Comparison of ENCODE assay signal across 12 mouse cellular contexts in the genomic region with DNA sequence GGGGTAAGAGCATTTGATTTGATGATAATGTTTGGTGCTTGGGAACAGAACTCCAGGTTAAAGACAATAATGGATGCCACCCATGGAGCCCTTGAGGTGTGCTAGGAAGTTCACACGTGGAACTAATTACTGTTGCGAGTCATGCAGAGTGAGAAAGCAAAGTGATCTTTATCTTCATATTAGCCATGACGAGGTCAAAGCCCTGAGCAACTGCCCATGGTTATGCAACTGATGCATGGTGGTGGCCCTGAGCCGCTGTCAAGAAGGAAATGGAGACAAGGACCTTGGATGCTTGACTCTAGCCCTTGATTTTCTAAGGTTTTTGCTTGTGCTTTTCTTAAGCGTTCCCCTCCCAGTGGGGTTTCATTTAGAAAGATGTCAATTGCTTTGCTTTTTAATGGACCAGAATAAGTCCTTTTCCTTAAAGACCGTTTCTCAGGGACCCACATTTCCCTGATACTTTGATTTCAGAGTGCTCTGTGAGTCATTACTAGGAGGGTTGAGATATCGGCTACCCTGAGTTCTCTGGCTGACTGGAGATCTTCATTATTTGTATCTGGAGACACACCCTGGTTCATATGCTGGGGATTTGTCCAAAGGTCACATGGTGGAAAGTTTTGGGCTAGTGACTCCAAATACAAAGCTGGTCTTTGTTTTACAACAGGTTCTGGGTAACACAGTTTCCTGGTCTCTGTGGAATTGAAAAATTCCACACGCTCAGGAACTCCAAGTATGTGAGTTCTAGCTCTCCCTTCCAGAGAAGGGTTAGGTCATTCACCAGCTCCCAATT.
DNase-seq lines count a peak whose midpoint lies in the region.
"Had no signal": no experiment of that assay in that cellular context is flagged by ENCODE, and none has a peak within 500 bp of the region (broad histone marks: within the 10 kb centered on the region; RNA-seq: fewer than 3 reads in every experiment).

No protein-coding gene starts in this region.

- peak; percentile 12 for DNase-seq in embryo, embryonic 10 days (ENCODE audit: low spot score)
- no peak for DNase-seq in embryo, embryonic 9.5 days (ENCODE audit: extremely low spot score)
- peak; percentile 56 for DNase-seq in NIH3T3 (ENCODE audit: low read depth)
- DNase-seq in embryo, embryonic 11 days = peak; percentile 37
- DNase-seq in mesoderm, embryonic 11.5 days (ENCODE audit: low read depth, low spot score) = peak; percentile 42
- DNase-seq in MN1 (ENCODE audit: low spot score) = no peak
- no peak for DNase-seq in lung, postnatal 25 days (ENCODE audit: low spot score)
- DNase-seq in cerebellum, postnatal 4 days (ENCODE audit: low spot score in 2 of 2) = no peak
- DNase-seq: B cell, adult 2 months; cerebellum, adult 9-10 months; spleen, adult 18-20 months; thymus, adult 2 months had no signal

Comparison
In these comparisons a context has a peak if more than half of its experiments do, and no peak if none do; other contexts are left out.
1. DNase-seq: peak in embryo, embryonic 10 days (single experiment), NIH3T3 (single experiment), embryo, embryonic 11 days (single experiment) and mesoderm, embryonic 11.5 days (single experiment); none in embryo, embryonic 9.5 days (single experiment), MN1 (single experiment), lung, postnatal 25 days (single experiment) and cerebellum, postnatal 4 days (0 of 2).